Mouse (Mus musculus) liver, postnatal 0 days (tissue): ENCODE measurements around the gene Tdrd9. TPM values are rescaled to one million over a fixed set of nuclear protein-coding genes. Genes with fewer than 3 reads are reported as not detected.

Experiments
- ATAC-seq: fragments of 200-750 bp; cut with Nextera tagmentation; 2 replicates; pipeline ENCODE4 v1.8.0; 2017; ENCODE audit warnings: mild to moderate bottlenecking, moderate library complexity
- DNase-seq: peaks from one replicate; pipeline ENCODE4 v3.0.0-alpha.2; 2016
- H3K27ac ChIP-seq: fragments of 300-500 bp; sonication (generic); 2 replicates; pipeline ENCODE4 v1.5.1; 2014; ENCODE audit warnings: antibody characterized with exemption, moderate library complexity, mild to moderate bottlenecking, low read depth
- H3K27me3 ChIP-seq: fragments of 300-500 bp; sonication (generic); 2 replicates; pipeline ENCODE4 v1.6.1; 2014; ENCODE audit warnings: low read length, control low read depth, mixed read lengths; ENCODE audit not compliant: insufficient read depth
- H3K36me3 ChIP-seq: fragments of 300-500 bp; sonication (generic); replicated peaks from 2 replicates; pipeline ENCODE4 v1.6.1; 2014; ENCODE audit warnings: mild to moderate bottlenecking, control low read depth, low read length, moderate library complexity, mixed read lengths; ENCODE audit not compliant: insufficient read depth
- H3K4me1 ChIP-seq: fragments of 300-500 bp; sonication (generic); 2 replicates; pipeline ENCODE4 v1.6.1; 2014; ENCODE audit warnings: antibody characterized with exemption, mild to moderate bottlenecking, control low read depth; ENCODE audit not compliant: insufficient read depth
- H3K4me2 ChIP-seq: fragments of 300-500 bp; sonication (generic); 2 replicates; pipeline ENCODE4 v1.6.1; 2014; ENCODE audit warnings: low read depth, mild to moderate bottlenecking, low read length, moderate library complexity, mixed read lengths
- H3K4me3 ChIP-seq: fragments of 300-500 bp; sonication (generic); 2 replicates; pipeline ENCODE4 v1.5.1; 2014; ENCODE audit warnings: low read depth, low read length
- H3K9ac ChIP-seq: fragments of 300-500 bp; sonication (generic); replicated peaks from 2 replicates; pipeline ENCODE4 v1.6.1; 2014; ENCODE audit warnings: mild to moderate bottlenecking, moderate library complexity
- H3K9me3 ChIP-seq: fragments of 300-500 bp; sonication (generic); 2 replicates; pipeline ENCODE4 v1.6.1; 2016; ENCODE audit warnings: mild to moderate bottlenecking, control low read depth, low read length, mixed read lengths
- CTCF ChIP-seq: sonication (generic); IDR thresholded peaks from 2 replicates; pipeline ENCODE4 v1.5.1; 2016; ENCODE audit warnings: antibody characterized with exemption, low read depth
- EP300 ChIP-seq: IDR thresholded peaks from 2 replicates; pipeline ENCODE4 v1.6.1; 2016; ENCODE audit warnings: antibody characterized with exemption, low read depth, mild to moderate bottlenecking
- WGBS: fragments of 180-500 bp; shearing (Covaris S2); extraction: QIAGEN DNeasy Blood & Tissue Kit; methylation state at CpG from one replicate; pipeline ENCODE4 v1.1.7; 2014; ENCODE audit not compliant: insufficient replicate concordance; 5-methylcytosine and 5-hydroxymethylcytosine counted together
- polyA plus RNA-seq: library from polyadenylated mRNA; unstranded; fragments of >200 nt; fragmentation: Nextera tagmentation; extraction: Ambion mirVana; gene quantifications from 2 replicates; pipeline ENCODE4 v1.2.1, GENCODE M21; 2015

Tdrd9 gene
- polyA plus RNA-seq, 1 experiment from 2014 or later: 0.21 TPM

- no peaks in the 10 kb centered on the region for H3K27me3 ChIP-seq
- H3K4me3 ChIP-seq: no peak overlapping the region
- TF ChIP-seq EP300 (no peak), CTCF (no peak)
- no peaks in the 10 kb centered on the region for H3K4me1 ChIP-seq
- no peak overlapping the region for H3K27ac ChIP-seq
- DNase-seq (no peak), ATAC-seq (no peak)
- no peaks in the 10 kb centered on the region for H3K9me3 ChIP-seq
- no peaks in the 10 kb centered on the region for H3K36me3 ChIP-seq
- H3K9ac ChIP-seq: no peak overlapping the region
- WGBS: 83% methylated on average over 3 of the region's 3 CpGs
- no peak overlapping the region for H3K4me2 ChIP-seq
These were observed 114.9 kb downstream of the Tdrd9 start for GRCm38 (mm10) chr12:112086250-112086649.

- no peaks in the 10 kb centered on the region for H3K9me3 ChIP-seq
- H3K36me3 ChIP-seq: no peaks in the 10 kb centered on the region
- 66% methylated on average over 6 of the region's 6 CpGs for WGBS
- no peak for ATAC-seq
- no peak for DNase-seq
- no peaks in the 10 kb centered on the region for H3K4me1 ChIP-seq
- H3K27me3 ChIP-seq: no peaks in the 10 kb centered on the region
- no peak overlapping the region for H3K4me3 ChIP-seq
- no peak overlapping the region for H3K9ac ChIP-seq
- TF ChIP-seq EP300 (no peak), CTCF (no peak)
- no peak overlapping the region for H3K4me2 ChIP-seq
- H3K27ac ChIP-seq: no peak overlapping the region
These were observed 115.4 kb downstream of the Tdrd9 start for GRCm38 (mm10) chr12:112086726-112087125.

- no peaks in the 10 kb centered on the region for H3K36me3 ChIP-seq
- 54% methylated on average over 12 of the region's 12 CpGs for WGBS
- no peak overlapping the region for H3K9ac ChIP-seq
- H3K27ac ChIP-seq: no peak overlapping the region
- no peaks in the 10 kb centered on the region for H3K9me3 ChIP-seq
- H3K4me1 ChIP-seq: no peaks in the 10 kb centered on the region
- H3K4me3 ChIP-seq: no peak overlapping the region
- H3K27me3 ChIP-seq: no peaks in the 10 kb centered on the region
- no peak for DNase-seq
- H3K4me2 ChIP-seq: no peak overlapping the region
- no peak for TF ChIP-seq CTCF
- TF ChIP-seq EP300: no peak
- no peak for ATAC-seq
These were observed 117.4 kb downstream of the Tdrd9 start for GRCm38 (mm10) chr12:112088609-112089324.

- no peak overlapping the region for H3K4me2 ChIP-seq
- H3K27ac ChIP-seq: no peak overlapping the region
- H3K9me3 ChIP-seq: no peaks in the 10 kb centered on the region
- H3K27me3 ChIP-seq: no peaks in the 10 kb centered on the region
- no peak overlapping the region for H3K9ac ChIP-seq
- H3K4me3 ChIP-seq: no peak overlapping the region
- WGBS: 9% methylated on average over 12 of the region's 12 CpGs
- H3K4me1 ChIP-seq: no peaks in the 10 kb centered on the region
- TF ChIP-seq EP300: no peak
- peak; percentile 85 for TF ChIP-seq CTCF
- no peaks in the 10 kb centered on the region for H3K36me3 ChIP-seq
- DNase-seq (peak; percentile 57), ATAC-seq (no peak)
These were observed 119.7 kb downstream of the Tdrd9 start for GRCm38 (mm10) chr12:112091054-112091453.

GRCm38 (mm10) chr12:112094261-112094880 lies 123.0 kb downstream of the Tdrd9 start:
- Histone ChIP-seq H3K36me3 (no peaks in the 10 kb centered on the region), H3K9ac (no peak overlapping the region), H3K27me3 (no peaks in the 10 kb centered on the region), H3K4me2 (no peak overlapping the region), H3K27ac (no peak overlapping the region), H3K4me3 (no peak overlapping the region), H3K9me3 (no peaks in the 10 kb centered on the region), H3K4me1 (peaks cover 4% of the 10 kb centered on the region; the same call in 1 of the 2 replicates)
- ATAC-seq (no peak), DNase-seq (no peak)
- 56% methylated on average over 8 of the region's 8 CpGs for WGBS
- TF ChIP-seq CTCF (no peak), EP300 (no peak)

GRCm38 (mm10) chr12:112096051-112096732 lies 124.8 kb downstream of the Tdrd9 start:
- ATAC-seq (peak; percentile 87), DNase-seq (peak; percentile 66)
- Histone ChIP-seq H3K27ac (peak overlapping the region; percentile 74; the same call in 1 of the 2 replicates), H3K27me3 (no peaks in the 10 kb centered on the region), H3K4me1 (peaks cover 4% of the 10 kb centered on the region; the same call in 1 of the 2 replicates), H3K4me3 (no peak overlapping the region), H3K36me3 (no peaks in the 10 kb centered on the region), H3K4me2 (no peak overlapping the region), H3K9me3 (no peaks in the 10 kb centered on the region), H3K9ac (no peak overlapping the region)
- 52% methylated on average over 13 of the region's 13 CpGs for WGBS
- TF ChIP-seq CTCF (no peak), EP300 (peak; percentile 75)
